Mouse (Mus musculus) kidney, postnatal 4 days (tissue): ENCODE data around the gene Dnajb2.

Source experiments
- DNase-seq, 2 experiments: peaks; one replicate each; pipeline ENCODE4 v3.0.0; 2021; ENCODE audit warnings: mixed read lengths in 2 of 2

The Dnajb2 gene

DNA sequence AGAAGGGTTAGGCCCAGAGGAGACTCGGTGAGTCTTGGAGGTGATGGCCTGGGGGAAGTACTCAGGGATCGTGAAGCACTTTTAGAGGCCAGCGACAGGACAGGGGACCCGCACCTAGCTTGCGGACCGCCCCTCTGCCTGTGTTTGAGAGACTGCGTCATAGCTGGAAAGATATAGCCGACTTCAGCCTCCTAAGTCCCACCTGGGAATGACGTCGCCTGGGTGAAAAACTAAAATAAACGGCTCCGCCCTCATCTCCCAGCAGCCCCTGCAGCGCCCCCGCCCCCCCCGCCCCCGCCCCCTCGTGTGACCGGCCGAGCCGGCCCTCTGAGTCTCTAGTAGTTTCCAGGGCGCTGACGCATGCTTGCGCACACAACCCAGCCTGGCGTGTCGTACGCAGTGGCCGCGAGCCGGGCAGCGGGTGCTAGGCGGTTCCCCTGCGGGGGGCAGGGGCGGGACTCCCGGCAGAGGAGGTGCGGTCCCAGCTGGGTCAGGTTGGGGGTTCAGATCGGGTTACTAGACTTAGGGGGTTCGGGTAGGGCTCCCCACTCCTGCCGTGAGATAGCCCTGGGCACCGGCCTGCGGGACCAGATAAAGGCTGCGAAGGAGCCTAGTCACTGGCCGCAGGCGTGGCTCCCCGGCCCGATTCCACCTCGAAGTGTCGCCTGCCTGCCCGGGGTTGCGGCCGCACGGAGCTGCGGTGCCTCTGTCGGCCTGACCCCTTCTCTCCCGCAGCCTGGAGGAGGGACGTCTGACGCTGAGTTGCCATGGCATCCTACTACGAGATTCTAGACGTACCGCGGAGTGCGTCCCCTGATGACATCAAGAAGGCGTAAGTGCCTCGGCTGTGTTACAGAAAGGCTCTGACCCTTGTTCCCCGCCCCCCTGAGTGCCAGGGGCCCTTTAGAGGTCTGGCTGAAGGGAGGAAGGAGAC lies at the start of gene Dnajb2:
Gene Dnajb2, plus strand, starts transcription at position 290 of the 934 bp plus-strand sequence.
- peak; percentile 86 to 92 for DNase-seq

DNA sequence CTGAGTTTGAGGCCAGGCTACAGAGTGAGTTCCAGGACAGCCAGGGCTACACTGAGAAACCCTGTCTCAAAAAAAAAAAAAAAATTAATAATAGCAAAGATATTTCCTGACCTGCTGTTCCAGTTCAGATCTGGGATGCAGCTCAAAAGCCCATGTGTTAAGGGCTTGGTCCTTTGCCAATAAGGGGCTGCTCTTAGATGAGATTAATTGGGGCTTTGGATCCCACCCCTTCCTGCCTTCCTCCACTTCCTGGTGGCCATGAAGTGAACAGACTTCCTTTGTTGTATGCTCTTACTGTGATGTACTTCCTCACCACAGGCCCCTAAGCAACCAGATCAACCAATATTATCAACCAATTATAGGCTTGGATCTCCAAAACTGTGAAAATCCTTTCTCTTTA lies 49.1 kb upstream of the Dnajb2 start:
- DNase-seq: no peak

GRCm38 (mm10) chr1:75187914-75188483 lies 48.2 kb upstream of the Dnajb2 start:
- no peak for DNase-seq

DNA sequence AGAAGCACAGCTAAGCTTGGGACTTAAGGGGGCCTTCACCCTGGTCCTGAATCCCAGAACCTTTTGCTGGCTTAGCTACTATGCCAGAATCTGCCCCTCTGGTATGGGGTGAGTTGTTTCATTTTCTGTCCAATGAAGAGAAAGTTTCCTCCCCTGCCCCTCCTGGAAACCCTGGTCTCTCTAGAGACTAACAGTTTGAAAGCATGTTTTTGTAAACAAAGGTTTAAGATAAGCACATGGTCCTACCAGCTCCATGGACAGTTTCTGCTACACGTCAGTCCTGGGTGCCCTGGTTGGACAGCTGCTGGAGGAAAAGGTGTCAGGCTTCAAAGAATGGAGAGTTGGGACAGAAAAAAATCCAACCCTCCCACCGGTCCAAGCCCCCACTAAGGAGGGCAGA lies 45.6 kb upstream of the Dnajb2 start:
- no peak for DNase-seq

DNA sequence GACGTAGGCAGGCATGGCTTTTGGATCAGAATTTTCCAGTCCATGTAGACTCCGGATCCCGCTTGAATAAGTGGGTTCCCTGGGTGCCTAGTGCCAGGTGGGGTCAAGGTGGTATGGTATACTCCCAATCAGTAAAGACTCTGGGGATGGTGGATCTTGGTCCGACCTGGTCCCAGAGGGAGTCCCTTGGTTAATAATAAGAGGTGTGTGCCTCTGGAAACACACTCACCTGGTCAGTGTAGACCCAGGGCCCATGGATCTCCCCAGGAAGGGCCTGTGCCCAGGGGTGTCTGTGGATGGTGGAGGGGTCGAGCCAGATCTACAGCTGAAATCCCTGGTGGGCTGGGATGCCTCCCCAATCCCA lies 45.0 kb upstream of the Dnajb2 start:
- DNase-seq: no peak

DNA sequence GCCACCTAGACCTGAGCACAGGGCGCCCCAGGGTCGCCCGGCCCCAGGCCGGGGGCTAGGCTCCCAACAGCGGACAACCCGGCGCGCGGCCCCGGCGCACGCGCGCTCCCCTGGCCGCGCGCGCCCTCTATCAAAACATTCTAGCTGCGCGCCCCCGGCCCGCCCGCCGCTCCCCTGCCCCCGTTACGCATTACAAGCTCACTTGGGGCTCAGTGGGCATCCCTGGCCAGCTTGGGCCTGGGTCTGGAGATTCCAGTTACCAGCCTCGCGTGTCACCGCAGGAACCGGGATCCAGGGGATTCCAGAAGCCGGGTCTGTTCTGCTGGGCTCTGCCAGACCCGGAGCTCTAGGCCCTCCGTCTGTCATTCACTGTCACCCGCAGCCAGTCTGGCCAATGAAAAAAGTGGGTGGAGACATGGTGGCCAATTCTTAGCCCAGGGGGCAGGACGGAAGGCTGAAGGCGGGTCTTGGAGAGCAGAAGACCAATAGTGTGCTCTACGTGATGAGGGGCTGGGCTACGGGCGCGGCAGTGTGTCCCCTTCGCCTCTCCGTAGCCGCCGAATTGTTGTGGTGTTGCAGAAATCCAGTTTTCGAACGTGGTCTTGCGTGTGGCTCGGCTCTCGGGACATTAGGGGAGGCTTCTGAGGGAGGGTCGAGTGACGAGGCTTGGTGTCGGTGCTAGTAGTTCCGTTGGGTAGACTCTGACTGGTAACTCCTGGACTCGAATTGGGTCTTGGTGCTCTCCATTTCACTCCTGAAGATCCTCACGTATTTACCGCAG lies 44.4 kb upstream of the Dnajb2 start, which contains the start of the genes Ankzf1 and Atg9a:
Gene Ankzf1, plus strand, starts transcription at position 530 of the 781 bp plus-strand sequence.
Gene Atg9a, minus strand, starts transcription at position 575 of the 781 bp plus-strand sequence.
- peak; percentile 91 to 96 for DNase-seq

GRCm38 (mm10) chr1:75192452-75192851 lies 43.8 kb upstream of the Dnajb2 start:
- DNase-seq: peak; percentile 58 to 70

- no peak for DNase-seq
Observed at GRCm38 (mm10) chr1:75201236-75201635, 35.0 kb upstream of the Dnajb2 start.

DNA sequence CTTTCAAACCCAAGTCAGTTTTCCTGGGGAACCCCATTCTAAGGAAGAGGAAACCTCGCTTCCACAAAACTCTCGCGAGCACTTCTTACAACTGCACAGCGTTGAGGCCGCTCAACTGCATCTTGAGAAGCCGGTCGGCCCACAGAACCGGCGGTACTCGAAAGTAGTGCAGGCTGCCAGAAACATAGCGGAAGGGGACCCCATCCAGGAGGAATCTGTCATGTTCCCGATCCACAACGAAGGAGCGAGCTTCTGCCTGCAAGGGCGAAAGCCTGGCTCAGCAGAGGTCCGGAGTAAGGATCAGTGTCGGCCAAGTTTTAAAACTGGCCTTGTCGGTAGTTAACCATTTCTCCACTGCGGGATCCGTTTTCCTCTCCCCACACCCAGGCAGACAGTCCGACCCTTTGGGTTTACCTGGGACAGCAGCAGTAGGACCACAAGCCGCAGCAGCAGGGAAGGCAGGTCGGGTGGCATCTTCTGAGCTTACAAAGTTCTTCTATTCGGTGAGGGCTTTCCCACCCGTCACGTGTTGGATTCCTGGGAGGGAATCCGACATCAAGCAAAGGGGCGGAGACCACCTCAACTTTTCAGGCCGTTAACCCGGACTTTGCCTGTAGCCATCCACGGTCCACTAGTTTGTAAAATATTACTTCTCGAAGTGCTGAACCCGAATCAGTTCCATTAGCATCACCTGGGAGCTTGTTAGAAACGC lies 27.1 kb upstream of the Dnajb2 start:
- DNase-seq: peak; percentile 73 to 84

DNA sequence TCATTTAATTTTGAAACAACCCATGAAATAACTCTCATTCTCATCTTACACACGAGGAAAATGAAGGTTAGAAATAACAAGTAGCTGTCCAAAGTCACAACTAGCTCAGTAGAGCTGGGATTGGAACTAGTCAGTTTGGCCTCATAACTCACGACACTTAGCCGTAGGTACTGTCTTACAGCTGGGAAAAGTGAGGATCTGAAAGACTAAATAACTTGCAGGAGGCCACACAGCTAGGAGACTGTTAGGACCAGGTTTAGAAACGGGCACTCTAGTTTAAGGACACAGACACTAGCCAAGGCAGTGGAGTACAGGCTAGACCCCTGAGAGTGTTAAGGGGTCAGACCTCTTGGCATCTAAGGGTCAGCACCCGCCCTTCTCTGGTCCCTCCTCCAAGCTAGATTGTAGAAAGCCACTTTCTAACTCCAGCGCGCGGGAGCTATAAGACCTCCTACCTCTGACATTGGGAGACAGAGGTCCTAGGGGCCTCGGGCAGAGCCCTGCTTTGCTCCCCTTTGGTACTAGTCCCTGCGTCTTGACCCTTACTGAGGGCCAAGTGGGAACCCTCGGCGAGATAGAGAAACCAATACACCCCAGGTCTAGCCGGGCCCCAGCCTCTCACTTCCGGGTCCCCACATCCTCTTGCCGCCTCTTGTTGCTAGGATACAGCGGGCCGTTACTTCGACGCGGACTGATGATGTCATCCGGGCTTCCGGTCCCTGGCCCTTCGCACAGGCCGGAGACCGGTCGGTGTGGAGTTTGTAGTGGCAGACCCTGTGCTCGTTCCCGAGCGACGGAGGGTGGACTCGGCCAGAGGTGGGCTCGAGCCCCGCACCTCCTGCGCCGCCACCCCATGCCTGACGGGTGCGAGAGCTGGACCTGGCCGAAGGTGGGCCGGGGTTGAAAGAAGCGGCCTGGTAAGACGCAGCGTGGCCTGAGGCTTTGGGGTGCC lies 25.8 kb upstream of the Dnajb2 start, which contains the start of the genes Glb1l and Stk16:
Gene Glb1l, minus strand, starts transcription at position 678 of the 952 bp plus-strand sequence.
Gene Stk16, plus strand, starts transcription at position 703 of the 952 bp plus-strand sequence.
- DNase-seq: peak; percentile 98

DNA sequence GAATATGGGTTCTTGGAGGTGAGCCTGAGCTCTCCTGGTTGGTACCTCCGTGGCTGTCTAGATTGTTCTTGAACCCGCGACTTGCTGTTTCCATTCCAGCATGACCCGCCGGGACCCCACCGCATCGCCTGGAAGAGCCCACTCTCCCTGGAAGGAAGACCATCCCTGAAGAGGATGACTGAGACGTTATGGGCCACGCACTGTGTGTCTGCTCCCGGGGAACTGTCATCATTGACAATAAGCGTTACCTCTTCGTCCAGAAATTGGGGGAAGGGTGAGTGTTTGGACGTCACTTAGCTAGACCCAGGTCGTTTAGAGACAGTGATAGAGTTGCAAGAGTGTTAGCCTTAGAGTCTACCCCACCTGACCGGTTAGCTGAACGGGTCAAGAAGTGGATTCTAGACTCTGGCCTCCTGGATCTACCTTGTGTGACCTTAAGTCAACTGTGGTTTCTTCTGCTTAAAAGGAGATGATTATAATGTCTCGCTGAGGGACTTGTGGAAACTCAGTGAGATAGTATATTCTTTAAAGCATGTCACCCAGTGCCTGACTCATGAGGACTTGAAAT lies 25.0 kb upstream of the Dnajb2 start:
- no peak for DNase-seq

DNA sequence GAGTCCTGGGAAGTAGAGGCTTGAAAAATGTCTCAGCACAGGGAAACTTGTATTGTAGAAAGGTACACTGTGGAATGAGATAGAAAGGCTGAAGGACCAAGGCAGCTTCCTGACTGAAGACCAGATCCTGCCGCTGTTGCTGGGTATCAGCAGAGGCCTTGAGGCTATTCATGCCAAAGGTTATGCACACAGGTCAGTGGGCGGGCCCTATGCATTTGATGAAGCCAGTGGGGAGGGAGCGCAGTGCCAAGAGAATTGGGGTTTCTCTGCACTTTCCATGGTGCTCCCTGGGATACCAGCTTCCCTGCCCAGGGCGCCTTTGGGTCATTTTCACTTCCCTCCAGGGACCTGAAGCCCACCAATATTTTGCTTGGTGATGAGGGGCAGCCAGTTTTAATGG lies 23.7 kb upstream of the Dnajb2 start:
- DNase-seq: no peak

- no peak for DNase-seq
Observed at GRCm38 (mm10) chr1:75213096-75213495, 23.1 kb upstream of the Dnajb2 start.

DNA sequence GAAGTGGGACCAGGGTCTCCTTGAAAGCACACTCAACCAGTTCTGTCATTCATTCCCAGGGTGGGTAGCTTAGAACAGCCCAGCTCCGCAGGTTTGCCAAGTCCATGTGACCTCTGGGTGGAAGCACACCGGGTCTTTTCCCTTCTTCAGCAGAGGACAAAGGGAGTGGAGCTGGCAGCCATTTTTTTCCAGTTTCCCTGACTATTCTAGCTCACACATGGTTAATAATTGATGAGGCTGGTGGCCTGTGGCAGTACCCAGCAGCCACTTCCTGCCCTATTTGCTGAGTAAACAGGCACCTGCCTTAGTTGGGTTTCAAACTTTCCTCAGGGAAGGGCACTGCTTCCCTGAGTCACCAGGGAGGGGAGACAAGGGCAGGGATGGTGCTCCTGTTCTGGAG lies 21.8 kb upstream of the Dnajb2 start:
- DNase-seq: peak; percentile 59 to 79

- DNase-seq: peak; percentile 43 to 68
Observed at GRCm38 (mm10) chr1:75214886-75215285, 21.3 kb upstream of the Dnajb2 start.

- DNase-seq: no peak
Observed at GRCm38 (mm10) chr1:75215785-75216184, 20.4 kb upstream of the Dnajb2 start.

- DNase-seq: no peak
Observed at GRCm38 (mm10) chr1:75216797-75217585, 19.2 kb upstream of the Dnajb2 start.

- DNase-seq: no peak
Observed at GRCm38 (mm10) chr1:75217893-75218226, 18.3 kb upstream of the Dnajb2 start.

GRCm38 (mm10) chr1:75218227-75219001 lies 17.8 kb upstream of the Dnajb2 start:
- DNase-seq: peak; percentile 41 to 45
